Mouse (Mus musculus) kidney, embryonic 15.5 days (tissue): ENCODE data around the gene Rps27. TPM values are rescaled to one million over a fixed set of nuclear protein-coding genes. Genes with fewer than 3 reads are reported as not detected.

ENCODE experiments used
- ATAC-seq: fragments of 200-750 bp; cut with Nextera tagmentation; replicated peaks from 2 replicates; pipeline ENCODE4 v1.8.0; 2017; ENCODE audit warnings: moderate TSS enrichment; ENCODE audit not compliant: low FRiP score
- H3K27ac ChIP-seq: fragments of 300-500 bp; sonication (generic); 2 replicates; pipeline ENCODE4 v1.5.1; 2015; ENCODE audit warnings: mild to moderate bottlenecking, inconsistent platforms
- H3K27me3 ChIP-seq: fragments of 300-500 bp; sonication (generic); 2 replicates; pipeline ENCODE4 v1.6.1; 2015; ENCODE audit warnings: inconsistent platforms
- H3K36me3 ChIP-seq: fragments of 300-500 bp; sonication (generic); 2 replicates; pipeline ENCODE4 v1.6.1; 2015; ENCODE audit warnings: inconsistent platforms
- H3K4me1 ChIP-seq: fragments of 300-500 bp; sonication (generic); 2 replicates; pipeline ENCODE4 v1.6.1; 2015; ENCODE audit warnings: inconsistent platforms
- H3K4me2 ChIP-seq: fragments of 300-500 bp; sonication (generic); 2 replicates; pipeline ENCODE4 v1.6.1; 2015; ENCODE audit warnings: moderate library complexity, mild to moderate bottlenecking, inconsistent platforms
- H3K4me3 ChIP-seq: fragments of 300-500 bp; sonication (generic); replicated peaks from 2 replicates; pipeline ENCODE4 v1.5.1; 2015; ENCODE audit warnings: mild to moderate bottlenecking, inconsistent platforms
- H3K9ac ChIP-seq: fragments of 300-500 bp; sonication (generic); 2 replicates; pipeline ENCODE4 v1.6.1; 2015; ENCODE audit warnings: mild to moderate bottlenecking, inconsistent platforms
- H3K9me3 ChIP-seq: fragments of 300-500 bp; sonication (generic); replicated peaks from 2 replicates; pipeline ENCODE4 v1.6.1; 2016; ENCODE audit warnings: inconsistent platforms
- WGBS: fragments of 180-500 bp; shearing (Covaris S2); methylation state at CpG from one replicate; pipeline ENCODE4 v1.1.7; 2015; ENCODE audit warnings: mixed read lengths; 5-methylcytosine and 5-hydroxymethylcytosine counted together
- polyA plus RNA-seq: library from polyadenylated mRNA; unstranded; fragments of >200 nt; fragmentation: Nextera tagmentation; extraction: Ambion mirVana; gene quantifications from 2 replicates; pipeline ENCODE4 v1.2.1, GENCODE M21; 2015

Rps27 gene
- polyA plus RNA-seq, 1 experiment from 2014 or later, result 1,600 TPM

- Histone ChIP-seq H3K27me3 (no peaks in the 10 kb centered on the region), H3K9me3 (no peaks in the 10 kb centered on the region), H3K4me3 (peak overlapping the region; percentile 74), H3K36me3 (peaks cover 26% of the 10 kb centered on the region), H3K27ac (peak overlapping the region; percentile 94), H3K4me1 (peaks cover 25% of the 10 kb centered on the region), H3K9ac (peak overlapping the region; percentile 74), H3K4me2 (peak overlapping the region; percentile 85)
- WGBS, result 3% methylated on average over 10 of the region's 10 CpGs
- ATAC-seq, result no peak
These were observed 35.3 kb upstream of the Rps27 start for GRCm38 (mm10) chr3:90248746-90249100.

GRCm38 (mm10) chr3:90247960-90248745, 34.7 kb upstream of the Rps27 start, which contains the start of gene Slc39a1:
Gene Slc39a1, plus strand, starts transcription at chr3:90248172.
- under 1% methylated on average over 44 of the region's 44 CpGs for WGBS
- peak within 1 kb of the TSS; percentile 94 for H3K27ac ChIP-seq
- peak within 1 kb of the TSS; percentile 85 for H3K4me2 ChIP-seq
- ATAC-seq, result peak; percentile 95
- H3K36me3 ChIP-seq, result peaks cover 26% of the 10 kb centered on the region
- peak within 1 kb of the TSS; percentile 74 for H3K4me3 ChIP-seq
- peak within 1 kb of the TSS; percentile 74 for H3K9ac ChIP-seq
- no peaks in the 10 kb centered on the region for H3K27me3 ChIP-seq
- no peaks in the 10 kb centered on the region for H3K9me3 ChIP-seq
- H3K4me1 ChIP-seq, result peaks cover 31% of the 10 kb centered on the region

DNA sequence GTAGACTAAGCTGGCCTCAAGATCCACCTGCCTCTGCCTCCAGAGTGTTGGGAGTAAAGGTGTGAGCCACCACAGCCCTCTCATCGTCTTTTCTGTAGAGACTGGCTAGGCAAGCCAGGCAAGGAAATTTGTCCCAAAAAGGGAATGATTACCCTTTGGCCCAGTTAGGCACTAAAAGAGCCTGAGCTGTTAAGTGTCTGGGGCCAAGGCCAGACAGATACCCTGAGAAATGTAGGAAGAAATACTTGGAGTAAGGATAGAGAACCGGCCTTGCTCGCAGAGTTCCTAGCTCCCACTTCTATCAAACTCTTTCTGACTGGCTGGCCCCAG, 34.1 kb upstream of the Rps27 start:
- peaks cover 26% of the 10 kb centered on the region for H3K36me3 ChIP-seq
- peak overlapping the region; percentile 74 for H3K4me3 ChIP-seq
- ATAC-seq, result no peak; the same call in 1 of the 2 replicates
- H3K4me1 ChIP-seq, result peaks cover 37% of the 10 kb centered on the region
- H3K9ac ChIP-seq, result peak overlapping the region; percentile 41
- peak overlapping the region; percentile 94 for H3K27ac ChIP-seq
- 0% methylated on average over 3 of the region's 3 CpGs for WGBS
- H3K9me3 ChIP-seq, result no peaks in the 10 kb centered on the region
- H3K27me3 ChIP-seq, result no peaks in the 10 kb centered on the region
- H3K4me2 ChIP-seq, result peak overlapping the region; percentile 85

- Histone ChIP-seq H3K4me2 (no peak overlapping the region), H3K4me3 (no peak overlapping the region), H3K36me3 (peaks cover 12% of the 10 kb centered on the region), H3K9ac (no peak overlapping the region), H3K27ac (no peak overlapping the region), H3K4me1 (peaks cover 32% of the 10 kb centered on the region), H3K27me3 (no peaks in the 10 kb centered on the region), H3K9me3 (no peaks in the 10 kb centered on the region)
- WGBS, result 62% methylated on average over 2 of the region's 2 CpGs
- no peak for ATAC-seq
These were observed 32.0 kb upstream of the Rps27 start for GRCm38 (mm10) chr3:90245406-90245805.

- Histone ChIP-seq H3K9ac (peak within 1 kb of the TSS; percentile 30; the same call in 1 of the 2 replicates), H3K9me3 (no peaks in the 10 kb centered on the region), H3K4me2 (peak within 1 kb of the TSS; percentile 75), H3K36me3 (no peaks in the 10 kb centered on the region), H3K27me3 (no peaks in the 10 kb centered on the region), H3K27ac (peak within 1 kb of the TSS; percentile 63), H3K4me3 (peak within 1 kb of the TSS; percentile 46), H3K4me1 (peaks cover 21% of the 10 kb centered on the region)
- WGBS, result 2% methylated on average over 19 of the region's 19 CpGs
- peak; percentile 66 for ATAC-seq
These were observed 29.7 kb upstream of the Rps27 start, which contains the start of gene Creb3l4 for GRCm38 (mm10) chr3:90242984-90243775. Gene Creb3l4, minus strand, starts transcription at chr3:90243512.

DNA sequence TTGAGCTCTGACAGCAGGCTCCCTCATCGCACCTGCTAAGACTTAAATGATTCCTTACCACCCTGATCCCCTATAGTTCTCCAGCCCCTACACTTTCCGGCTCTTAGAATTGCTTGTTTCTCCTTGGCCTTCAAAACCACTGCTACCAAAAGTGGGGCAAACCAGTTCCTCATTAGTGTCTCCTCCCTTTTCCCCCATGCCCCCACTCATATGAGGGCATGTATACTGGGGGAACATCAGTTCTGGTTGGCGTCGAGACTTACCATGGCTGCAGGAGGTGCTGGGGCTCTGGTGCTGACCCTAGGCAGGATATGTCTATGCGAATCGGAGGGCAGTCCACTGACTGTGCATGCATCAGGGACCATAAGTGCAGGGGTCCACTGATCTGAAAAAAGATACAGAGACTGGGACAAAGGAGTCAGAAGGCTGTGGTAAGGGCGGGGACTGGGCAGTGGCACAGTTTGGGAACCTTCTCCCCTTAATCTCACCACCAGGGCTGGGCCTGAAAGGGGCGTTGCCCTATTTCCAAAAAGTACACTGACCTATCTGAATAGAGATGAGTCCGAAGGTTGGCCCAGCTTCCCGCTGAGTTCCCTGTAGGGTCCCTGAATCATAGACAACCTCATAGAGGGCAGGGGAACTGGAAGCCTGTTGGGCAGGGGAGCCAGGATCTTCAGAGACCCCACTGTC, 28.4 kb upstream of the Rps27 start:
- no peak overlapping the region for H3K4me2 ChIP-seq
- ATAC-seq, result no peak

GRCm38 (mm10) chr3:90241251-90241650, 27.8 kb upstream of the Rps27 start:
- Histone ChIP-seq H3K9me3 (no peaks in the 10 kb centered on the region), H3K9ac (no peak overlapping the region), H3K36me3 (peaks cover 8% of the 10 kb centered on the region; the same call in 1 of the 2 replicates), H3K4me2 (no peak overlapping the region), H3K4me1 (peaks cover 17% of the 10 kb centered on the region), H3K27me3 (no peaks in the 10 kb centered on the region), H3K27ac (no peak overlapping the region), H3K4me3 (no peak overlapping the region)
- ATAC-seq, result no peak
- 98% methylated on average over 2 of the region's 2 CpGs for WGBS

More for the DNA sequence above, 28.4 kb upstream of the Rps27 start:
- Histone ChIP-seq H3K4me1 (peaks cover 17% of the 10 kb centered on the region), H3K9me3 (no peaks in the 10 kb centered on the region), H3K27ac (no peak overlapping the region), H3K36me3 (peaks cover 4% of the 10 kb centered on the region; the same call in 1 of the 2 replicates), H3K27me3 (no peaks in the 10 kb centered on the region), H3K9ac (no peak overlapping the region), H3K4me3 (no peak overlapping the region)
- 84% methylated on average over 10 of the region's 10 CpGs for WGBS

DNA sequence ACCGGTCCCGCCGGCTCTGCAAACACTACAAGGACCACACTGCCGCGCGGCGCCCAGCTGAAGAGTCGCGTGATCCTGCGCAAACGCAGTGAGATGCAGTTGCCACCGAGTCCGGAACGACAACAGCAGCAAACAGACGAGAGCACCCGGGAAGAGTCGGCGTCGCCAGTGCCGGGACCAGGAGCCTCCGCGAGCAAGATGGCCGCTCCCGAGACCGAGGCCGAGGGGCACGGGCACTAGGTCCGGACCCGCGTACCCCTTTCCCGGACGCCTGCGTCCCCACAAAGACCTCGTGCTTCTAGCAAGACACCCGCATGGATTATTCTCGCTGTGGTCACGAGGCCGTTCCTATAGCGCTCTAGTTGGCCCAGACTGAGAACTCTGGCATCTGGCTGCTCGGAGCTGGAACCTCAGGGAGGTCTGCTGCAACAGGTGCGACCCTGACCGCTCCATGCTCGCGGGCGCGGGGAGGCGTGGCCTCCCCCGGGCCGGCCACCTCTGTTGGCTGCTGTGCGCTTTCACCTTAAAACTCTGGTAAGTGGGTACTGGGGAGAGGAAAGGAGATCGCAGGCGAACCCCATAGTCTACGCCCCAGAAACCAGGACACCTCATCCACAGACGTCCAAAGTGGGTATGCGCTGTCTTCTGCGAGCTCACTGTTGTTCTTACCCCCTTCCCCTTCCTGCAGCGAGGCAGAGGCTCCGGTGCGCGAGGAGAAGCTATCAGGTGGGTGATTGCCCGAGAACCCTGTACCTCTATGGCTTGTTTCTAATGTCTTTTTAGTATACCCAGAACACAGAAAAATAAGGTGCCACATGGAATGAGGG, 18.3 kb upstream of the Rps27 start, which contains the start of gene Jtb:
Gene Jtb, plus strand, starts transcription at position 91 of the 827 bp plus-strand sequence.
- ATAC-seq, result peak; percentile 97
- H3K9me3 ChIP-seq, result no peaks in the 10 kb centered on the region
- H3K27ac ChIP-seq, result peak within 1 kb of the TSS; percentile 97
- H3K4me3 ChIP-seq, result peak within 1 kb of the TSS; percentile 85
- H3K4me2 ChIP-seq, result peak within 1 kb of the TSS; percentile 82
- under 1% methylated on average over 61 of the region's 61 CpGs for WGBS
- peaks cover 13% of the 10 kb centered on the region for H3K4me1 ChIP-seq
- peak within 1 kb of the TSS; percentile 73 for H3K9ac ChIP-seq
- H3K27me3 ChIP-seq, result no peaks in the 10 kb centered on the region
- peaks cover 33% of the 10 kb centered on the region for H3K36me3 ChIP-seq

- Histone ChIP-seq H3K36me3 (peaks cover 32% of the 10 kb centered on the region), H3K4me1 (peaks cover 13% of the 10 kb centered on the region), H3K27me3 (no peaks in the 10 kb centered on the region), H3K9me3 (no peaks in the 10 kb centered on the region), H3K4me3 (peak overlapping the region; percentile 85), H3K27ac (peak overlapping the region; percentile 97), H3K9ac (peak overlapping the region; percentile 73), H3K4me2 (peak overlapping the region; percentile 82)
- ATAC-seq, result no peak
- WGBS, result 10% methylated on average over 8 of the region's 8 CpGs
These were observed 17.6 kb upstream of the Rps27 start for GRCm38 (mm10) chr3:90231075-90231474.

- H3K9me3 ChIP-seq, result no peaks in the 10 kb centered on the region
- H3K27ac ChIP-seq, result no peak overlapping the region
- H3K4me3 ChIP-seq, result no peak overlapping the region
- H3K4me1 ChIP-seq, result peaks cover 30% of the 10 kb centered on the region
- no peak overlapping the region for H3K4me2 ChIP-seq
- no peaks in the 10 kb centered on the region for H3K27me3 ChIP-seq
- no peak overlapping the region for H3K9ac ChIP-seq
- H3K36me3 ChIP-seq, result peaks cover 37% of the 10 kb centered on the region
- no peak for ATAC-seq
- 85% methylated on average over 10 of the region's 10 CpGs for WGBS
These were observed 10.9 kb upstream of the Rps27 start for GRCm38 (mm10) chr3:90224331-90224730.

GRCm38 (mm10) chr3:90222941-90223340, 9.5 kb upstream of the Rps27 start:
- ATAC-seq, result no peak
- H3K27me3 ChIP-seq, result no peaks in the 10 kb centered on the region
- H3K4me1 ChIP-seq, result peaks cover 30% of the 10 kb centered on the region
- peaks cover 37% of the 10 kb centered on the region for H3K36me3 ChIP-seq
- no peak overlapping the region for H3K4me3 ChIP-seq
- no peak overlapping the region for H3K4me2 ChIP-seq
- H3K27ac ChIP-seq, result peak overlapping the region; percentile 65; the same call in 1 of the 2 replicates
- H3K9me3 ChIP-seq, result no peaks in the 10 kb centered on the region
- 45% methylated on average over 3 of the region's 3 CpGs for WGBS
- H3K9ac ChIP-seq, result no peak overlapping the region
